Mouse (Mus musculus) neural tube, embryonic 12.5 days (tissue): ENCODE data around the gene Sbf2. TPM values are rescaled to one million over a fixed set of nuclear protein-coding genes. Genes with fewer than 3 reads are reported as not detected.
"Not testable (repeated sequence)": the region's sequence is repeated elsewhere in the genome, so short reads cannot be mapped to it uniquely, and the experiment has no call there.

Experiments used
- ATAC-seq: fragments of 200-750 bp; cut with Nextera tagmentation; 2 replicates; pipeline ENCODE4 v1.8.0; 2017; ENCODE audit warnings: low read depth, mild to moderate bottlenecking, moderate TSS enrichment, moderate library complexity; ENCODE audit not compliant: low FRiP score
- H3K27ac ChIP-seq: fragments of 300-500 bp; sonication (generic); 2 replicates; pipeline ENCODE4 v1.5.1; 2016
- H3K27me3 ChIP-seq: fragments of 300-500 bp; sonication (generic); replicated peaks from 2 replicates; pipeline ENCODE4 v1.6.1; 2016; ENCODE audit warnings: mild to moderate bottlenecking
- H3K36me3 ChIP-seq: fragments of 300-500 bp; sonication (generic); 2 replicates; pipeline ENCODE4 v1.6.1; 2016; ENCODE audit warnings: mild to moderate bottlenecking
- H3K4me1 ChIP-seq: fragments of 300-500 bp; sonication (generic); 2 replicates; pipeline ENCODE4 v1.6.1; 2016
- H3K4me2 ChIP-seq: fragments of 300-500 bp; sonication (generic); replicated peaks from 2 replicates; pipeline ENCODE4 v1.6.1; 2016; ENCODE audit warnings: mild to moderate bottlenecking
- H3K4me3 ChIP-seq: fragments of 300-500 bp; sonication (generic); 2 replicates; pipeline ENCODE4 v1.5.1; 2016
- H3K9ac ChIP-seq: fragments of 300-500 bp; sonication (generic); 2 replicates; pipeline ENCODE4 v1.6.1; 2016; ENCODE audit warnings: mild to moderate bottlenecking
- H3K9me3 ChIP-seq: fragments of 300-500 bp; sonication (generic); 2 replicates; pipeline ENCODE4 v1.6.1; 2016; ENCODE audit warnings: mild to moderate bottlenecking
- WGBS: fragments of 180-500 bp; shearing (Covaris S2); methylation state at CpG from one replicate; pipeline ENCODE4 v1.1.7; 2016; 5-methylcytosine and 5-hydroxymethylcytosine counted together
- polyA plus RNA-seq: library from polyadenylated mRNA; unstranded; fragments of >200 nt; fragmentation: Nextera tagmentation; extraction: Ambion mirVana; gene quantifications from 2 replicates; pipeline ENCODE4 v1.2.1, GENCODE M21; 2016

Gene Sbf2
- polyA plus RNA-seq, 1 experiment from 2014 or later: 53.2 TPM

- 85% methylated on average over 4 of the region's 4 CpGs for WGBS
- Histone ChIP-seq H3K4me3 (no peak overlapping the region), H3K4me1 (no peaks in the 10 kb centered on the region), H3K4me2 (no peak overlapping the region), H3K9me3 (no peaks in the 10 kb centered on the region), H3K36me3 (no peaks in the 10 kb centered on the region), H3K27ac (no peak overlapping the region), H3K27me3 (no peaks in the 10 kb centered on the region), H3K9ac (no peak overlapping the region)
- no peak for ATAC-seq
Measured at GRCm38 (mm10) chr7:110605476-110605875, 9.2 kb downstream of the Sbf2 start.

- no peaks in the 10 kb centered on the region for H3K9me3 ChIP-seq
- H3K27ac ChIP-seq: no peak overlapping the region
- H3K36me3 ChIP-seq: peaks cover 7% of the 10 kb centered on the region
- no peaks in the 10 kb centered on the region for H3K27me3 ChIP-seq
- H3K4me3 ChIP-seq: no peak overlapping the region
- no peak for ATAC-seq
- no peak overlapping the region for H3K4me2 ChIP-seq
- H3K4me1 ChIP-seq: no peaks in the 10 kb centered on the region
- 96% methylated on average over 1 of the region's 1 CpGs for WGBS
- no peak overlapping the region for H3K9ac ChIP-seq
Measured at GRCm38 (mm10) chr7:110597141-110597540, 17.6 kb downstream of the Sbf2 start.

- H3K27me3 ChIP-seq, ATAC-seq, H3K4me2 ChIP-seq, H3K4me1 ChIP-seq, H3K36me3 ChIP-seq, H3K9me3 ChIP-seq, H3K4me3 ChIP-seq, H3K27ac ChIP-seq, H3K9ac ChIP-seq: not testable (repeated sequence)
- 97% methylated on average over 3 of the region's 3 CpGs for WGBS
Measured at GRCm38 (mm10) chr7:110593991-110594390, 20.7 kb downstream of the Sbf2 start.

- ATAC-seq: no peak
- WGBS: 88% methylated on average over 1 of the region's 1 CpGs
- H3K4me1 ChIP-seq: no peaks in the 10 kb centered on the region
Measured at GRCm38 (mm10) chr7:110587721-110588120, 27.0 kb downstream of the Sbf2 start.

GRCm38 (mm10) chr7:110585250-110585649, 29.5 kb downstream of the Sbf2 start:
- Histone ChIP-seq H3K27ac (no peak overlapping the region), H3K9me3 (no peaks in the 10 kb centered on the region), H3K4me3 (no peak overlapping the region), H3K27me3 (no peaks in the 10 kb centered on the region), H3K4me2 (no peak overlapping the region), H3K36me3 (no peaks in the 10 kb centered on the region), H3K4me1 (no peaks in the 10 kb centered on the region), H3K9ac (no peak overlapping the region)
- no peak for ATAC-seq
- WGBS: 84% methylated on average over 2 of the region's 2 CpGs

More at GRCm38 (mm10) chr7:110587721-110588120, 27.0 kb downstream of the Sbf2 start:
- H3K9me3 ChIP-seq: no peaks in the 10 kb centered on the region
- H3K36me3 ChIP-seq: no peaks in the 10 kb centered on the region
- H3K27me3 ChIP-seq: no peaks in the 10 kb centered on the region
- no peak overlapping the region for H3K4me2 ChIP-seq
- H3K27ac ChIP-seq: no peak overlapping the region
- H3K9ac ChIP-seq: no peak overlapping the region
- H3K4me3 ChIP-seq: no peak overlapping the region

GRCm38 (mm10) chr7:110584159-110584558, 30.6 kb downstream of the Sbf2 start:
- no peaks in the 10 kb centered on the region for H3K4me1 ChIP-seq
- no peaks in the 10 kb centered on the region for H3K9me3 ChIP-seq
- no peak overlapping the region for H3K4me3 ChIP-seq
- no peak overlapping the region for H3K27ac ChIP-seq
- H3K27me3 ChIP-seq: no peaks in the 10 kb centered on the region
- ATAC-seq: no peak
- H3K9ac ChIP-seq: no peak overlapping the region
- no peak overlapping the region for H3K4me2 ChIP-seq
- no peaks in the 10 kb centered on the region for H3K36me3 ChIP-seq
- 83% methylated on average over 2 of the region's 2 CpGs for WGBS

- no peak overlapping the region for H3K27ac ChIP-seq
- H3K9me3 ChIP-seq: no peaks in the 10 kb centered on the region
- ATAC-seq: no peak
- no peaks in the 10 kb centered on the region for H3K4me1 ChIP-seq
- no peak overlapping the region for H3K4me3 ChIP-seq
- no peaks in the 10 kb centered on the region for H3K36me3 ChIP-seq
- WGBS: 95% methylated on average over 3 of the region's 3 CpGs
- H3K4me2 ChIP-seq: no peak overlapping the region
- H3K27me3 ChIP-seq: no peaks in the 10 kb centered on the region
- no peak overlapping the region for H3K9ac ChIP-seq
Measured at GRCm38 (mm10) chr7:110583705-110584104, 31.0 kb downstream of the Sbf2 start.

- Histone ChIP-seq H3K4me1 (no peaks in the 10 kb centered on the region), H3K9ac (no peak overlapping the region), H3K4me2 (no peak overlapping the region), H3K27ac (no peak overlapping the region), H3K36me3 (peaks cover 5% of the 10 kb centered on the region; the same call in 1 of the 2 replicates), H3K4me3 (no peak overlapping the region), H3K27me3 (no peaks in the 10 kb centered on the region), H3K9me3 (no peaks in the 10 kb centered on the region)
- ATAC-seq: no peak
- WGBS: 90% methylated on average over 4 of the region's 4 CpGs
Measured at GRCm38 (mm10) chr7:110565815-110566549, 48.7 kb downstream of the Sbf2 start.

GRCm38 (mm10) chr7:110561647-110562046, 53.1 kb downstream of the Sbf2 start:
- no peaks in the 10 kb centered on the region for H3K27me3 ChIP-seq

GRCm38 (mm10) chr7:110557001-110557400, 57.7 kb downstream of the Sbf2 start:
- Histone ChIP-seq H3K36me3 (peaks cover 10% of the 10 kb centered on the region), H3K9ac (no peak overlapping the region), H3K4me1 (no peaks in the 10 kb centered on the region), H3K9me3 (no peaks in the 10 kb centered on the region), H3K4me2 (no peak overlapping the region), H3K27me3 (no peaks in the 10 kb centered on the region), H3K27ac (no peak overlapping the region), H3K4me3 (no peak overlapping the region)
- ATAC-seq: no peak

More at GRCm38 (mm10) chr7:110561647-110562046, 53.1 kb downstream of the Sbf2 start:
- H3K4me3 ChIP-seq: no peak overlapping the region
- no peak for ATAC-seq
- no peak overlapping the region for H3K9ac ChIP-seq
- H3K36me3 ChIP-seq: peaks cover 10% of the 10 kb centered on the region
- no peak overlapping the region for H3K4me2 ChIP-seq
- 97% methylated on average over 1 of the region's 1 CpGs for WGBS
- no peaks in the 10 kb centered on the region for H3K4me1 ChIP-seq
- H3K9me3 ChIP-seq: no peaks in the 10 kb centered on the region
- H3K27ac ChIP-seq: no peak overlapping the region

- no peaks in the 10 kb centered on the region for H3K9me3 ChIP-seq
- H3K36me3 ChIP-seq: peaks cover 10% of the 10 kb centered on the region
- H3K27me3 ChIP-seq: no peaks in the 10 kb centered on the region
- no peak overlapping the region for H3K4me3 ChIP-seq
- no peak overlapping the region for H3K9ac ChIP-seq
- H3K4me1 ChIP-seq: no peaks in the 10 kb centered on the region
- ATAC-seq: no peak
- no peak overlapping the region for H3K27ac ChIP-seq
- H3K4me2 ChIP-seq: no peak overlapping the region
Measured at GRCm38 (mm10) chr7:110556221-110556620, 58.5 kb downstream of the Sbf2 start.

GRCm38 (mm10) chr7:110555260-110555659, 59.5 kb downstream of the Sbf2 start:
- 96% methylated on average over 1 of the region's 1 CpGs for WGBS
- Histone ChIP-seq H3K9ac (no peak overlapping the region), H3K9me3 (no peaks in the 10 kb centered on the region), H3K4me3 (no peak overlapping the region), H3K4me1 (no peaks in the 10 kb centered on the region), H3K36me3 (peaks cover 10% of the 10 kb centered on the region), H3K27ac (no peak overlapping the region), H3K4me2 (no peak overlapping the region), H3K27me3 (no peaks in the 10 kb centered on the region)
- no peak for ATAC-seq

GRCm38 (mm10) chr7:110548268-110548667, 66.5 kb downstream of the Sbf2 start:
- H3K27me3 ChIP-seq: no peaks in the 10 kb centered on the region
- WGBS: 80% methylated on average over 1 of the region's 1 CpGs

More at GRCm38 (mm10) chr7:110548268-110548667, 66.5 kb downstream of the Sbf2 start:
- Histone ChIP-seq H3K9ac (no peak overlapping the region), H3K4me1 (no peaks in the 10 kb centered on the region), H3K4me3 (no peak overlapping the region), H3K4me2 (no peak overlapping the region), H3K27ac (no peak overlapping the region), H3K36me3 (no peaks in the 10 kb centered on the region), H3K9me3 (no peaks in the 10 kb centered on the region)
- ATAC-seq: no peak
